Mouse (Mus musculus): Measurements from ENCODE around the gene Grm8.
A peak's percentile ranks its signal among the peaks of the same experiment; 100 is the strongest.

- TF ChIP-seq CTCF (IDR thresholded peaks at IDR 0.05; ENCODE audit: low read depth) (peak; percentile 90), EP300 (IDR thresholded peaks at IDR 0.05; ENCODE audit: low read depth) (no peak)
Measured at GRCm38 (mm10) chr6:28135411-28136233, 644 bp upstream of the Grm8 start.
